Mouse (Mus musculus): Measurements from ENCODE around the gene Stk19.

Gene Stk19

GRCm38 (mm10) chr17:34844884-34845283 is 8.1 kb upstream of the Stk19 start:
- in situ Hi-C loops (cut with MboI, MseI) = loop anchor here (10.0 to 25.0 kb wide), 3 partner anchors 650 to 933 kb away; partner anchors contain the start of genes Daxx (in 1 of the 2), Platr17 (in 1 of the 2), Psmb8 (in 1 of the 2) and Tapbp (in 1 of the 2)

GRCm38 (mm10) chr17:34840736-34841307 is 4.1 kb upstream of the Stk19 start:
- in situ Hi-C loops (cut with MboI, MseI) = loop anchor here (10.0 to 25.0 kb wide), 3 partner anchors 646 to 929 kb away; partner anchors contain the start of genes Daxx (in 1 of the 2), Platr17 (in 1 of the 2), Psmb8 (in 1 of the 2) and Tapbp (in 1 of the 2)

GRCm38 (mm10) chr17:34838785-34839184 is 2.0 kb upstream of the Stk19 start:
- in situ Hi-C loops (cut with MboI, MseI) = loop anchor here (25.0 kb wide), 2 partner anchors 776 to 926 kb away; partner anchors contain the start of genes Daxx (in 1 of the 2), Platr17 (in 1 of the 2), Tapbp (in 1 of the 2) and Zbtb22 (in 1 of the 2)

- in situ Hi-C loops (cut with MboI, MseI) = loop anchor here (25.0 kb wide), 2 partner anchors 775 to 925 kb away; partner anchors contain the start of genes Daxx (in 1 of the 2), Platr17 (in 1 of the 2), Tapbp (in 1 of the 2) and Zbtb22 (in 1 of the 2)
Observed at GRCm38 (mm10) chr17:34837464-34838324, 949 bp upstream of the Stk19 start.

- in situ Hi-C loops (cut with MboI, MseI) = loop anchor here (25.0 kb wide), 2 partner anchors 774 to 924 kb away; partner anchors contain the start of genes Daxx (in 1 of the 2), Platr17 (in 1 of the 2), Tapbp (in 1 of the 2) and Zbtb22 (in 1 of the 2)
Observed at GRCm38 (mm10) chr17:34836155-34836855, 440 bp downstream of the Stk19 start.

GRCm38 (mm10) chr17:34830776-34831175 is 6.0 kb downstream of the Stk19 start:
- in situ Hi-C loops (cut with MboI, MseI) = loop anchor here (25.0 kb wide), 2 partner anchors 768 to 918 kb away; partner anchors contain the start of genes Daxx (in 1 of the 2), Platr17 (in 1 of the 2), Tapbp (in 1 of the 2) and Zbtb22 (in 1 of the 2)

GRCm38 (mm10) chr17:34814818-34815370 is 21.9 kb downstream of the Stk19 start:
- in situ Hi-C loops (cut with MboI, MseI) = loop anchor here (5.0 kb wide), 2 partner anchors 78 to 83 kb away; no protein-coding TSS in a partner anchor

- in situ Hi-C loops (cut with MboI, MseI) = loop anchor here in 1 of 2 experiments (5.0 kb wide), 1 partner anchor 81 kb away; no protein-coding TSS in a partner anchor
Observed at GRCm38 (mm10) chr17:34813747-34814146, 23.0 kb downstream of the Stk19 start.

GRCm38 (mm10) chr17:34811275-34811674 is 25.5 kb downstream of the Stk19 start:
- in situ Hi-C loops (cut with MboI, MseI) = loop anchor here in 1 of 2 experiments (5.0 kb wide), 1 partner anchor 79 kb away; no protein-coding TSS in a partner anchor

GRCm38 (mm10) chr17:34810811-34811210 is 25.9 kb downstream of the Stk19 start:
- in situ Hi-C loops (cut with MboI, MseI) = loop anchor here in 1 of 2 experiments (5.0 kb wide), 1 partner anchor 79 kb away; no protein-coding TSS in a partner anchor

GRCm38 (mm10) chr17:34810411-34810810 is 26.3 kb downstream of the Stk19 start:
- in situ Hi-C loops (cut with MboI, MseI) = loop anchor here in 1 of 2 experiments (5.0 kb wide), 1 partner anchor 78 kb away; no protein-coding TSS in a partner anchor

- in situ Hi-C loops (cut with MboI, MseI) = no loop called here
Observed at GRCm38 (mm10) chr17:34808599-34809205, 28.0 kb downstream of the Stk19 start.

- in situ Hi-C loops (cut with MboI, MseI) = no loop called here
Observed at GRCm38 (mm10) chr17:34807176-34807575, 29.6 kb downstream of the Stk19 start.

- in situ Hi-C loops (cut with MboI, MseI) = loop anchor here in 1 of 2 experiments (5.0 kb wide), 1 partner anchor 83 kb away; no protein-coding TSS in a partner anchor
Observed at GRCm38 (mm10) chr17:34804871-34805562, 31.7 kb downstream of the Stk19 start.

- in situ Hi-C loops (cut with MboI, MseI) = loop anchor here in 1 of 2 experiments (5.0 kb wide), 1 partner anchor 82 kb away; no protein-coding TSS in a partner anchor
Observed at GRCm38 (mm10) chr17:34804301-34804700, 32.4 kb downstream of the Stk19 start, which contains the start of gene Cyp21a1. TSS of gene Cyp21a1 (minus strand) at chr17:34804561.

GRCm38 (mm10) chr17:34803367-34803766 is 33.4 kb downstream of the Stk19 start:
- in situ Hi-C loops (cut with MboI, MseI) = loop anchor here in 1 of 2 experiments (5.0 kb wide), 1 partner anchor 81 kb away; no protein-coding TSS in a partner anchor

- in situ Hi-C loops (cut with MboI, MseI) = loop anchor here in 1 of 2 experiments (5.0 kb wide), 1 partner anchor 80 kb away; no protein-coding TSS in a partner anchor
Observed at GRCm38 (mm10) chr17:34802756-34803155, 34.0 kb downstream of the Stk19 start.

GRCm38 (mm10) chr17:34800781-34801305 is 35.9 kb downstream of the Stk19 start:
- in situ Hi-C loops (cut with MboI, MseI) = loop anchor here in 1 of 2 experiments (5.0 kb wide), 1 partner anchor 79 kb away; no protein-coding TSS in a partner anchor
